8 mouse cellular contexts compared by ENCODE assay signal in the genomic region with DNA sequence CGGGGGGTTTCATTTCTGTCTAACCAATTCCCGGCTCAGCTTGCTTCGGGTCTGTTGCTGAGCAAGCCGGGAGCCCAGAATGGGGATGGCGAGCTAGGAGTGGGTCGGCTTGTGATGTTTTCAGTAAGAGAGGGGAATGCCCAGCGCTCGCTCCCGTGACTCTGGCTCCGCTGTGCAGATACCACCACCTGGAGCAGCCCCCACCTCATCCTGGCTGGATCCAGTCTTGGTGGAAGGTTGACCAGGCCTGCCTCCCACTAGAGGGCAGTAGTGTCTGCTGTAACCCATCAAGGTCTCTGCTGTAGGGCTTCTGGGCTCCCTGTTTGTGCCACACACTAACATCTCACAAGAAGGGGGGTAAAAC. TPM values are rescaled to one million over a fixed set of nuclear protein-coding genes. Genes with fewer than 3 reads are reported as not detected.
DNase-seq lines count a peak whose midpoint lies in the region; ATAC-seq lines count a peak whose summit lies in the region.

No protein-coding gene starts in this region.

- H3K4me3 ChIP-seq in embryonic facial prominence, embryonic 12.5 days, result peak overlapping the region; percentile 41
- H3K4me3 ChIP-seq in stomach, embryonic 15.5 days (replicated peaks), result peak overlapping the region; percentile 32

- peak; percentile 82 for ATAC-seq in embryonic facial prominence, embryonic 12.5 days (ENCODE audit: insufficient number of reproducible peaks, insufficient read depth, low FRiP score, low TSS enrichment)
- ATAC-seq in stomach, embryonic 15.5 days (ENCODE audit: insufficient read depth, low FRiP score, low read depth), result peak; percentile 76

- H3K4me1 ChIP-seq in embryonic facial prominence, embryonic 12.5 days, result peaks cover 4% of the 10 kb centered on the region; the same call in 1 of the 2 replicates
- H3K4me1 ChIP-seq in stomach, embryonic 15.5 days, result 0 out of 2 replicates have a peak, but pooled peaks cover 4% of the 10 kb centered on the region

- H3K4me2 ChIP-seq in embryonic facial prominence, embryonic 12.5 days (replicated peaks), result peak overlapping the region; percentile 61
- H3K4me2 ChIP-seq in stomach, embryonic 15.5 days, result peak overlapping the region; percentile 56

- no peaks in the 10 kb centered on the region for H3K27me3 ChIP-seq in embryonic facial prominence, embryonic 12.5 days
- H3K27me3 ChIP-seq in stomach, embryonic 15.5 days (replicated peaks), result no peaks in the 10 kb centered on the region

- no peaks in the 10 kb centered on the region for H3K36me3 ChIP-seq in embryonic facial prominence, embryonic 12.5 days
- no peaks in the 10 kb centered on the region for H3K36me3 ChIP-seq in stomach, embryonic 15.5 days

- DNase-seq in 3T3-L1 (ENCODE audit: low read depth, low spot score) (peak; percentile 84), liver (peak; percentile 81)
- peak; percentile 67 to 83 for DNase-seq in adrenal gland, postnatal 36 days
- DNase-seq in heart, adult 9 months (ENCODE audit: low spot score in 2 of 2), result peak; percentile 54 to 72
- DNase-seq in kidney, adult 9 months, result peak; percentile 72
- DNase-seq in naive thymus-derived CD4-positive, alpha-beta T cell, adult 2 months (ENCODE audit: low read depth), result peak; percentile 25

- peak overlapping the region; percentile 21 for H3K9ac ChIP-seq in embryonic facial prominence, embryonic 12.5 days
- no peak overlapping the region for H3K9ac ChIP-seq in stomach, embryonic 15.5 days

- 0 out of 2 replicates have a peak overlapping the region, but pooled peaks have one; percentile 18 for H3K27ac ChIP-seq in embryonic facial prominence, embryonic 12.5 days
- no peak overlapping the region for H3K27ac ChIP-seq in stomach, embryonic 15.5 days

- H3K9me3 ChIP-seq in embryonic facial prominence, embryonic 12.5 days, result 0 out of 2 replicates have a peak, but pooled peaks cover 4% of the 10 kb centered on the region
- no peaks in the 10 kb centered on the region for H3K9me3 ChIP-seq in stomach, embryonic 15.5 days

- WGBS in embryonic facial prominence, embryonic 12.5 days, result 4% methylated on average over 10 of the region's 10 CpGs
- 11% methylated on average over 10 of the region's 10 CpGs for WGBS in stomach, embryonic 15.5 days

RNA-seq across cellular contexts. Expression of gene Gmpr, which starts 31.9 kb away (rescaled TPM):
- 10 to 100 TPM; 16.9 to 34.3 TPM for total RNA-seq in adrenal gland, postnatal 36 days (2021)
- polyA plus RNA-seq in embryonic facial prominence, embryonic 12.5 days (2016; fragmentation: Nextera tagmentation; extraction: Ambion mirVana), result 21.2 and 21.4 TPM in 2 replicates
- polyA plus RNA-seq in stomach, embryonic 15.5 days (2015; fragmentation: Nextera tagmentation; extraction: Ambion mirVana), result 35.2 and 50.5 TPM in 2 replicates

Comparison
In these comparisons a context has a peak if more than half of its experiments do, and no peak if none do; other contexts are left out.
1. DNase-seq: peak in every context shown above with its lines; median percentile 84 in 3T3-L1; 81 in liver; 75 in adrenal gland, postnatal 36 days; 72 in kidney, adult 9 months; 63 in heart, adult 9 months; 25 in naive thymus-derived CD4-positive, alpha-beta T cell, adult 2 months.